Mouse (Mus musculus): ENCODE data around the gene Spaca7.
"Not testable (repeated sequence)": the region's sequence is repeated elsewhere in the genome, so short reads cannot be mapped to it uniquely, and the experiment has no call there.

Gene Spaca7

DNA sequence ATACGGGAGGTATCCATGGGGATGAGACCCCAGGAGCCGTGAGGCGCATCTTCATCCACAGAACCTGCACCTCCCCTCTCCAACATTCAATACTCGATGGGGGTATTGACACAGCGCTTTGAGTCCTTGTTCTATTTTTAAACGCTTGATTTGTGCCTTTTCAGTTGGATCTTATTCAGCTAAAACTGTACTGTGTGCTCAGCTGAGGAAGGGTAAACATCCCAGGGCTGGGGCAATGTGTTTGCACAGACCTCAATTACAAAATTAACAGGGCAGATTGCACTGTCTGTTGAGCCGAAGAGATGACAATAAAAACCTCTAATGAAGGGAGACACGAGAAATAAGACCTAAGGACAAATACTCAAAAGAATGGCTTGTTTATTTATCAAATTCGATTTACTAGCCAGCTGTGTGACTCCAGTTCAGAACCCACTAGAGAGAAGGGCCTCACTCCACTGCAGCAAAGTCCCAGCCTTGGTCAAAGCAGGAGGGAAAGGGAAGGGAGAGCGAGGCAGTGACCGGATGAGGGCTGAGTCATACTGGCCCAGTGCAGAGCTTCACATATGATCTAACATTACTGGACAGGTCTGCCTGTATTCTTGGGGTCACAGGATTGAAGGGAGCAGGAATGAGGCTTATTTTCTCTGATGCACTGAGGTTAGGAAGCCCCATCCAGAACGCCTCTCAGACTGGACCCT, 37.1 kb downstream of the Spaca7 start:
- DNase-seq (ENCODE audit: low spot score in 2 of 2), result no peak

DNA sequence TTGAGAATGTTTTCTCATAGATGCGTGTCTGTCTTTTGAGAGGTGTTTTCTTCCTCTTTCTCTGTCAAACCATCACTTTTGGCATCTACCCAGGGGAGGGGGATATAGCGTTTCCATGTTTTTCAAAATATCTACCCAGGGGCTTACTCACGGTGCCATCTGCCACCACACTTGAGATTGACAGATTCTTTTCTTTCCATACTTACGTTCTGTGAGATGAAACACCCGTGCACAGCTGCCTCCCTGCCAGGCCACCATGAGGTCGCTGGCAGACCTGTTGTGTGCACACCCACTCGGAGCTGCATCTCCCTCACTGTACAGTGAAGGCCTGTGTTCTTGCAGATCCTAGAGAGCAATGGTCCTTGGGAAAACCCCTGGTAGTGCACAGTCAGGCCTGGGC, 40.4 kb downstream of the Spaca7 start:
- DNase-seq (ENCODE audit: low spot score in 2 of 2), result no peak

DNA sequence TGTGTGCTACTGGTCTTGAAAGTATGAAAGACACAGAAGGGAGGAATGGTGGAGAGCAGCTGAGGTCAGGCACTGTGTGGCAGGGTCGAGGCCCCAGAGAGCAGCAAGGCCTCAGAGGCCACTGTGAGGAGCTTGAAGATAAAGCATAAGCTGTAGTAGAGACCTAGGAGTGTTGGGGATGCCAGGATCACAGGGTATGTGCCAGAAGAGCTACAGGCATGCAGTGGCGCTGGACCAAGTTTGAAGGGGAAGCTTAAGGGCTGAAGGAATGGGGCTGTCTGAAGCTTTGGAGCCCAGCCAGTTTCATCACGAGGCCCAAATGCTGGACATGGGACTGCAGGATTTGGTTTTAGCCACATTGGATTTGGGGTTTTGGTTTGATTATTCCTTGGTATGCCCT, 44.5 kb downstream of the Spaca7 start:
- DNase-seq (ENCODE audit: low spot score in 2 of 2), result not testable (repeated sequence)

DNA sequence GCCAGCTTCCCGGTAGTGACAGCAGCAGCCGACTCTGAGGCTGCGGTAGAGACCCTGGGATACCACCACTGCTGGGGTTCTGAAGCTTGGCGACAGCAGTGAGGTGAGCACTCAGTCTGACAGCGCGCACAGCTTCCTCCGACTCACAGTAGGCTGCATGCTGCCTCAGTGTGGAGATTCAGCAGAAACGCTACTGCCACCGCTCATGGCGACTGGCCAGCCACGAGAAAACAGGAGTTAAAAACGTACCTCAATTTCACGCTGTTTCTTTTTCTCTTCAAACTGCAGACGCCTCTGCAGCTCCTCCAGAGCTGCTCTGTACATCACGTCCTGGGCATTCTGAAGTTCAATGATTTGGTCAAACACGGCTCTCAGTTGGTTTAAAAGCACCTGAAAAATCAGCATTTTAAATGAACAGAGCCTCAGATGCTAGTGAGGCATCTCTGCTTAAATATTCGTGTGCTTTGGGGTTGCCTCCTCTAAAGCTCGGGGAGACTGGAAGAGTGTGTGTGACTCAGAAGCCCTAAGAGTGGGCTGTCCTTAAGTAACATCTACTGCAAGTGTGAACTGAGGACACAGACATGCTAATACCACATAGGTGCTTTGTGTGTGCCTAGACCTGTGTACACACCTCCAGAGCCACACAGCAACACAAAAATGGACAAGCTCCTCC, 48.9 kb downstream of the Spaca7 start:
- no peak for DNase-seq (ENCODE audit: low spot score in 2 of 2)

DNA sequence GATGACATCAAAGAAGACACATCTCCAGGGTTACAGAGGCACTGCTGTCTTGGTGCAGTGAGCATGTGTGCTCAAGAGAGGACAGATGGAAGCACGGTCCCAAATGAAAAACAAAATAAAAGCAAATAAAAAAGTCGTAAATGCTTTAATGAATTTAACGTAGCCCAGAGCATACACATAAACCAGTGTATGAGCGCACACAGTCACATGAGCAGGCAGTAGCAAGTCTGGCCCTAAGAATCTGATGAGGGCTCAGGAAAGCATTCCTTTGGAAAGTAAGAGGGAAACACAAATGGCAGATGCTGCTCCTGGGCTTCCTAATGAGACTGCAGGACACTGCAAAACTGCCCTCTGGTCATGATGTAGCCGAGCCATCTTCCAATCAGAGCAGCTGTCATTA, 53.1 kb downstream of the Spaca7 start:
- no peak for DNase-seq (ENCODE audit: low spot score in 2 of 2)

DNA sequence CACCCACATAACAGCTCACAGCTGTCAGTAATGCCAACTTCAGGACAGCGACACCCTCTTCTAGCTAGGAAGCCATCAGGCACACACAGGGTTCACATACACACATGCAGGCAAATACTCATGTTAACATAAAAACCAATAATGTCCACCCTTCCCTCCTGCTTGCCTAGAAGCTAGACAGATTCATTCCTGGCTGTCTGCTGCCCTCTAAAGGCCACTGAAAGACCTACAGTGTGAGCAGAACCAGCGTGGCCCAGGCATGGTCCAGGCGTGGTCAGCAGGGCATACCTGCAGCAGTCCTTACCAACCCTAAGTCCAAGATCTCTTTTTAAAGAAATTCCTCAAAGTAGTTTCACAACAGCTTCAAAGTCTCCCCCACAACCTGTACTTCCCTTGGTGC, 56.2 kb downstream of the Spaca7 start:
- DNase-seq (ENCODE audit: low spot score in 2 of 2), result peak; percentile 30 to 32

DNA sequence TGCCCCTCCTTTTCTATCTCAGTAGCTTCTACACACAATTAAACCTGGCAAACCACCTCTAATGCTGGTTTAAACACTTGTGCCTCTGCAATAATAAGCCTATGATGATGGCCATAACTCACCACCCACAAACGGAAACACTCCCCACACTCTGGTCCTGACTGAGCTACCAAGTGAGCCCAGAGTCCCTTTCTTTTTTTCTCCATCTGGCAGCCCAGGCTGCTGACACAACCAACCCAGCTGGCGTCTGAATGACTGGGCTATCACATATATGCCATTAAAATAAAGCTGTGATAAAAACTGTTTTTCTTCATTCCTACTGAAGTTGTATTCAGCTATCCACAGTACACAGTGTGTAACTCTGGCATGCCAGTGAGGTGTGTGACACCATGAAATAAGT, 62.5 kb downstream of the Spaca7 start:
- DNase-seq (ENCODE audit: low spot score in 2 of 2), result no peak

DNA sequence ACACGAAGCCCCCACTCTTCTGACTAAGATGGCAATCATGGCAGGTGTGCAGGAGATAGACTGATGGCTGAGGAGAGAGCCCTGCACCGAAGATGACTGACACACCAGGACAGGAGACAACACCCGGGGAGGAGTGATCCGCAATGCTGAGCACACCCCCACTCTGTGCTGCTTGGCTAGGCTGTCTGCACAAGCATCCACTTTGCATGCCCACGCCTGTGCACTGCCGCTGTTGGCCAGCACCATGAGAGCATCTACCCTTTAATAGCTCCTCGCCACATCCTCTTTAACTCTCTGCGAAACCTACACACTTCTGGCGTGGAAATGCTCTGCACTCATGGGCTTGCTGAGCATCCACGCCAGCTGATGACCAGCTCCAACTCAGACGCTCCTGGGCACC, 65.6 kb downstream of the Spaca7 start:
- DNase-seq (ENCODE audit: low spot score in 2 of 2), result no peak

DNA sequence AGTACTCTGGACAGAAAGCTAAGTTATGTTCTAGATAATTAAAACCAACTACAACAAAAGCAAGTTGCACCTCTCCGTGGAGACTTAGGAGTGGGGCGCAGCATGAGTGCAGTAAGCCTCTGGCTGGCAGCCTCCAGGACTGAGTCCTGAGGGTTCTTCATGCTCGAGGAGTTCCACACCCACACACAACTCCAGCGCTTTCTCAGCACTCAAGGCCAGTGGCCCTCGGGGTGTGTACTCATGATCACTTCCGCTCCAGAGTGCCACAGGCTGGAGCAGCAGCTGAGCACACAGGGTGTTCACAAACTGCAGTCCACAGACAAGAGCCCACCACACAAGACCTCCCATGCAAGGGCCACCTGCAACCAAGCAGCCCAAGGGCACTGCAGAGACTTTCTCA, 68.7 kb downstream of the Spaca7 start:
- no peak for DNase-seq (ENCODE audit: low spot score in 2 of 2)

DNA sequence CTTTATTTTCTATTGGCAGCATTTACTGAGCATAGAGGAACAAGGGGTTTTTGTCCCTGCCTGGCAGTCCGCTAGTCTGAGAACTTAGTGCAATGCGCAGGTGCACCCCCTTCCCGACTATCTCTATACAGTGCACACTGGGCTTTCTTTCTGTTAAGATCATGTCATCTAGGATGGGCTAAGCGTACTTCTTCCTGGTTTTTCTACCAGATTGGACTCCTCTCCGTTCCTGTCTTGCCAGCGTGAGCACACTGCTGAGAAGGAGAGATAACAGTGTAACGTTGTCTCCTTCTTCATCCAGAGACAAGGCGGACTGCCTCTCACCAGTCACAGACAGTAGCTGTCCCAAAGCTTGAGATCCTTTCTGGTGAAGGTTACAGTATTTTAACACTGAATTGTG, 71.5 kb downstream of the Spaca7 start:
- no peak for DNase-seq (ENCODE audit: low spot score in 2 of 2)

DNA sequence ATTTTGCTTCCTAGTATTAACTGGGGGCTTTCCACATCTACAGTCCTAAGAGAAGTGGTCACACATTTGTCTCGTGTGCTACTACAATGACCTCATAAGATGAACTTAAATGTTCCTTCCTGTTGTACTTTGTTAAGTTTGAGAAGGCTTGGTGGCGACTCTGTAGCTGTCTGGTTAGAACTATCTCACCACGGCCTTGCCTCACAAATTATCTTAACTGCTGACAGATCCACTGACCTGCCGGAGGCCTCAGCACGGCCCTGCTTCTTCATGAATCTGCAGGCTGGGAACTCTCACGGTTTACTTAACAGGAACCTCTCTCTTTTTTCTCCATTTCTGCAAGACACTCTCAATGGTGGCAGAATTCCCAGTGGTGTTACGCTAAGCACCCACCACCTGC, 72.1 kb downstream of the Spaca7 start:
- no peak for DNase-seq (ENCODE audit: low spot score in 2 of 2)

DNA sequence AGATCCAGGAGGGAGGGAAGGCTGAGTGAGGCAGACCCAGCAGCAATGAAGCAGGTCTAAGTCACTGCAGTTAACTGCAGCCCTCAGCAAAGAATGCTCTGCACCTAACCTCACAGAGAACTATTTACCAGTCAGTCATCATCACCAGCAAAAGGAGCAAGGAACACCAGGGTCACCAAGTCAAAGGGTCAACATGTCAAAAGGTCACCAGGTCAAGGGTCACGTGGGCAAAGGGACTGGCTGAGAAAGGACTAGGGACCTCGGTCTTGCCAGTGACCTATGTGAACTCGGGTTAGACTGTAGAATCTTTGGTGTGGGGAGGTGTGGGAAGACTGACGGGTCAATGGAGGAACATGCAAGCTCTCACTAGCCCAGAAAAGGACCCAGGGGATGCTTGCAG, 73.7 kb downstream of the Spaca7 start:
- DNase-seq (ENCODE audit: low spot score in 2 of 2), result no peak

DNA sequence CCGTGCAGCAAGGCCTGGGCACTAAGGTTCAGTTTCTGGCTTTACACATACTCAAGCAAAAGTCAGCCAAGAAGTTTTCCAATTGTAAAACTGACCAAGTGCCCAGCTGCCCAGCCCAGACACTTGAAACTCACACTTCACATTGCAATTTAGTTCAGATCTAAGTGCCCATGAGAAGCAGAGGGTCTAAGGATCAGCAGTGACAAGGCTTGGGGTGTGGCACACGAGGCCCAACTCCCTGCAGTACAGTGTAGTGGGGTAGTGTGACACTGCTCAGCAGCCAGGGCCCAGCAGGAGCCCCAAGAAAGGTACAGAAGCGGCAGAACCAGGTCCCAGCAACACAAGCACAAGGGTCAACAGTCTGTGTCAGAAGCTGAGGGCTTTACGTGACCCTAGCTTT, 76.1 kb downstream of the Spaca7 start:
- DNase-seq (ENCODE audit: low spot score in 2 of 2), result no peak
